Mouse (Mus musculus): ENCODE measurements around the gene Mybpc1. TPM values are rescaled to one million over a fixed set of nuclear protein-coding genes. Genes with fewer than 3 reads are reported as not detected.

The Mybpc1 gene
- total RNA-seq (2021), result under 1 TPM; 0.19 to 0.20 TPM
- long read RNA-seq, experiment 1, result 0 reads
- long read RNA-seq, experiment 2, result 0 reads

- intact Hi-C loops (cut with DNase I), result no loop called here
- DNase-seq, result no peak
Observed at GRCm38 (mm10) chr10:88604943-88605342, at the start of gene Mybpc1. Gene Mybpc1 (minus strand): TSS chr10:88605152.

GRCm38 (mm10) chr10:88645448-88645847 lies 40.5 kb upstream of the Mybpc1 start:
- intact Hi-C loops (cut with DNase I), result no loop called here
- DNase-seq, result peak; percentile 12 to 24

- no peak for DNase-seq
- intact Hi-C loops (cut with DNase I), result no loop called here
Observed at GRCm38 (mm10) chr10:88631330-88631953, 26.5 kb upstream of the Mybpc1 start.

- intact Hi-C loops (cut with DNase I), result no loop called here
- DNase-seq, result no peak
Observed at GRCm38 (mm10) chr10:88630663-88631329, 25.8 kb upstream of the Mybpc1 start.

- intact Hi-C loops (cut with DNase I), result no loop called here
- DNase-seq, result no peak
Observed at GRCm38 (mm10) chr10:88627052-88627451, 22.1 kb upstream of the Mybpc1 start.

GRCm38 (mm10) chr10:88626176-88626575 lies 21.2 kb upstream of the Mybpc1 start:
- intact Hi-C loops (cut with DNase I), result no loop called here
- DNase-seq, result no peak

DNA sequence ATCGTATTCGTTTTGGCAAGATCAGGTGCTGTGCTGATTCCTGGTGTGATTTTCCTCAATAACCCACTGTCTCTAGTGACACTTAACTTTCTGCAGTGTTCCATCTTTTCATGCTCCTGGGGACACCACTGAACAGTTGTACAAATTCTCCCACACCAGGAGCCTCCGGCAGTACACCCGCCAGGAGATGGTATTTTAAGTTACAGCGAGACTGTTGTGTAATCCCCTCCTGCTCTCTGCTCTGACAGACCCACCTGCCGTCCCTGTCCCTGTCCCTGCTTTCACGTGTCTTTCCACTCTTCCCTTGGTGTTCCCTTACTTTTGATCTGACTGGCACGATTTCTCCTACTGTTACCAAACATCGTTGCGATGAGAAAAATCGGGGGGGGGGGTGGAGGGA lies 19.3 kb upstream of the Mybpc1 start:
- intact Hi-C loops (cut with DNase I), result no loop called here
- DNase-seq, result no peak

GRCm38 (mm10) chr10:88622624-88623023 lies 17.7 kb upstream of the Mybpc1 start:
- intact Hi-C loops (cut with DNase I), result no loop called here
- DNase-seq, result peak; percentile 7 to 11

- intact Hi-C loops (cut with DNase I), result no loop called here
- no peak for DNase-seq
Observed at GRCm38 (mm10) chr10:88620809-88621208, 15.9 kb upstream of the Mybpc1 start.

DNA sequence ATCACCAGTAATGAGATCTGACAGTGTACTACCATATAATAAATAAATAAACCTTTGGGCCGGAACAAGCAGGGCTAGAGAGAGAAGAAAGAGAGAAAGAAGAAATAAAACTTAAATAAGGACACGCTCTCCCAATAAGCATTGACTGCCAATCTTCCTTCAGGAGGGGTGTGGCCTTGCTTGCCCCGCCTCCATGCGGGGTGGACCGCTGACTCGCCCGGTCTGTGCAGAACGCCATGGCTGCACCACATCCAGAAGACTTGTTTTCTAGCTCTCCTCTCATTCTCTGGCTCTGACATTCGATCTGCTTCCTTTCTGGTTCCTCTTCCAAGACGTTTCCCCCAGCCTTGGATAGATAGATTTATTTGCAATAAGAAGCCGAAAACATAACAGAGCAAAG lies 8.1 kb upstream of the Mybpc1 start:
- no peak for DNase-seq
- intact Hi-C loops (cut with DNase I), result no loop called here

DNA sequence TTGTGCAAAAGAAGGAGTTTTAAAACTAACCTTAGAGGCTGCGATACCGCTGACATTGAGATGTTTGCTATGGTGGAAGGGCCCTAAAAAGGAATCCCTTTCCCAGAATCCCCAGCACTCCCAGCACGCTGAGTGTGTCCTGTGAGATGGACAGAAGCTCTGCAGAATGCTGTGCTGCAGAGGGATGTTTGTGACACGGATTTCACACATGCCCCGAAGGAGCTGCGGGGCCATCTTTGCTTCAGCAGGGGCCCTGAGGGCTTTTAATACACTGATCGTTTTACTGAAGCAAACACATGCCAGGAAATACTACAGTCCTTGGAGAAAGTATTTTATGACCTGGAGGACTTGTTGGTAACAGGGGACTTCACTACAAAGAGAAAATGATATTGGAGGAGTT lies 1.7 kb upstream of the Mybpc1 start:
- intact Hi-C loops (cut with DNase I), result no loop called here
- no peak for DNase-seq

DNA sequence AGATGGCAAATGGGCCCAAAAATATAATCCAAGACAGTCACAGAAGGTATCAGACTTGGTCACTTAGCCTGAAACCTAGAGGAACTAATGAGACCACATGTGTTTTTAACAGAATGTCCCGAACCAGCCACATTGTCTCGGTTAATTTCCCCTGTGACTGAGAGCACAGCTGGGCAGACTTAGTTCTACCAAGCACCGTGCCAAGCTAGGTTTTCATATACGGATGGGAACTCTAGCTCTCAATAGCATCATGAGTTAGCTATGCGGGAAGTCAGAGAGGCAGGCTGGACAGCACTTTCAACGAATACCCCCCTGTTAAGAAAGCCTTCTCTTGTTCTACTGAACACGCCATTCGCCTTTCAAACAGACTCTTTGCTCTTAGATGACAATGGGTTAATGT lies 1.1 kb upstream of the Mybpc1 start:
- no peak for DNase-seq
- intact Hi-C loops (cut with DNase I), result no loop called here

DNA sequence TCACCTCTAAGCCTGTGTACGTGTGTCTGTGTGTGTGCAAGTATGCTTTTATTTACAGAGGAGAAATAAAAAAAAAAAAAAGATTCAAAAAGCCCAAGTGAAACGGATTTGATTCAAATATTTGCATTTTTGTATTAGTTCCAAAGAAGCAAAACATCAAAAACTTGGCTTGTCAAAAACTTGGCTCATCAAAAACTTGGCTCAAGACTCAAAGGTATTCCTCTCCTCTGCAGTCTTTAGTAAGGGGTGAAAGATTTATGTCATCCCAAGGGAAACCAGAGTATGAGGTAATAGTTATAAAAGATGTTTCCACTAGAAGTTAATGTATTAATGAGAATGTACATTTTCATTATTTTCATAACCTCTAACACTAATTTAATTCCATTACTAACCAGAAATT lies 1.2 kb downstream of the Mybpc1 start:
- DNase-seq, result no peak
- intact Hi-C loops (cut with DNase I), result no loop called here

DNA sequence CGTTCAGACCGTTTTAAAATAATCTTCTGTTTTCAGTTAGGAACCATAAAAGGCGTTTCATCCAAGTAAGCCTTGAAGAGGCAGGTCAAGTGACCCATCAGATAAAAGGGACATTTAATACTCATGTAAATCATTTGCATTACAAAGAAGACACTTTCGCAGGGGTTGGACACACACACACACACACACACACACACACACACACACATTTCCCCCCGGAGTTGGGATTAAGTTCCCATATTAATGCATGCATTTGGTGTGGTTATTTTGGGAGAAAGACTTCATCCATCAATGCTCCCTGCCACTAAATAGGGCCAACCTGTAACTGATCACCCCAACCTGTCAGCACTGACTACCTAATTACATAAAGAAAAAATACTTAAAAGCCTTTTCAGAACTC lies 1.7 kb downstream of the Mybpc1 start:
- intact Hi-C loops (cut with DNase I), result no loop called here
- no peak for DNase-seq

DNA sequence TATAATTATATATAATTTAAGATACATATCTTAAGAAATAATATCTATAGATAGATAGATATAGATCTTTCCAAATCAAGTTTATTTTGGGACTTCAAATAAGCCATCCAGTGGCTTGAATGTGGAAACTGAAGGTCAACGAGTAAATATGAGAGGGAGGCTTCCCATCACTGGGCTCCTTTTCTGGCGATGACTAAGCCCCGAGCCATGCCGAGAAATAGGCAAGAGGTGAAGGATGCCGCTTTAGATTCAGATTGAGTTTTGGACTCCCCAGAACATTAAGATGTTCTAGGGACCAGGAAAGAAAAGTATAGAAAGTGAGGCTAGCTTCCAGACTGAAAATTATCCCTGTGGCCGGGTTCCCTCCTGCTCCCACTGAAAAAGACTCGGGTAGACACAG lies 4.4 kb downstream of the Mybpc1 start:
- DNase-seq, result no peak
- intact Hi-C loops (cut with DNase I), result no loop called here

- no peak for DNase-seq
- intact Hi-C loops (cut with DNase I), result no loop called here
Observed at GRCm38 (mm10) chr10:88592316-88592715, 12.6 kb downstream of the Mybpc1 start.

DNA sequence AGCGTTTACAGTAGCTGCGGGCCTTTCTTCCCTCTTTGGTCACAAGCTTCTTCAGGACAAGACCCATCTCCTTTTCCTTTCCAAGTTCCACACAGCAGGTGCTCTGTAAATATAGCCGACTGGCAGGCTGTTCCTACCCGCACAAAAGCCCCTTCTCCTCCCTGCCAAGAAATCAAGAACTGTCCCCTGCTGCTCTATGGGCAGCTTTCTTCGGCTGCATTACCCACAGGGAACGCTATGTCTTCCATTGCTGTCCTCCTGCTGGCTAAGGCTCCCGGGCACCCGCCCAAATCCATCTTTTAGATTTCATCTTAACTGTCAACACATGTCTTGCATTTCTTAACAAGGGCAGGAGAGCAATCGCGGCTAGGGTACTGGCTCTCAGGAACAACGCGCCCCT lies 13.9 kb downstream of the Mybpc1 start:
- intact Hi-C loops (cut with DNase I), result no loop called here
- DNase-seq, result peak; percentile 18 to 19

- intact Hi-C loops (cut with DNase I), result no loop called here
- DNase-seq, result no peak
Observed at GRCm38 (mm10) chr10:88584469-88584868, 20.5 kb downstream of the Mybpc1 start.

- intact Hi-C loops (cut with DNase I), result no loop called here
- DNase-seq, result no peak
Observed at GRCm38 (mm10) chr10:88580786-88581185, 24.2 kb downstream of the Mybpc1 start.

GRCm38 (mm10) chr10:88578651-88579050 lies 26.3 kb downstream of the Mybpc1 start:
- intact Hi-C loops (cut with DNase I), result no loop called here
- no peak for DNase-seq

GRCm38 (mm10) chr10:88574115-88574635 lies 30.8 kb downstream of the Mybpc1 start:
- no peak for DNase-seq
- intact Hi-C loops (cut with DNase I), result no loop called here

DNA sequence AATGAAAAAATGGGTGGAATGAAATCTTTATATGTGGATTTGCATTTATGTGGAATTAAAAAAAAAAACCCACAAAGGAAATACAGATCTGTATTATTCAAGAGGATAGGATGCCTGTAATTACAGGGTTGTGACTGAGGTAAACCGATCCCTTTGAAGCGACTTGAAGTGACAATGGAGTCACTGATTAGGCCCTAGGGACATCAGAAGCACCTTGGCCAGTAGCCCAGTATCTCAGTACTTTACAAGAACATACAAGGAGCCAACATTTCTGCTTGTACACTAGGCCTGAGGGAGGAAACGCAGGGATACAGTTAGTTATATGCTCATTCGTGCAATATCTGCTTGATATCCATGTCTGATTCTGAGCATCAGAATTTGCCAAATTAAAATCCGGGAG lies 32.8 kb downstream of the Mybpc1 start:
- no peak for DNase-seq
- intact Hi-C loops (cut with DNase I), result no loop called here
